Comparison of ENCODE assay signal across 8 mouse cellular contexts in the genomic region with DNA sequence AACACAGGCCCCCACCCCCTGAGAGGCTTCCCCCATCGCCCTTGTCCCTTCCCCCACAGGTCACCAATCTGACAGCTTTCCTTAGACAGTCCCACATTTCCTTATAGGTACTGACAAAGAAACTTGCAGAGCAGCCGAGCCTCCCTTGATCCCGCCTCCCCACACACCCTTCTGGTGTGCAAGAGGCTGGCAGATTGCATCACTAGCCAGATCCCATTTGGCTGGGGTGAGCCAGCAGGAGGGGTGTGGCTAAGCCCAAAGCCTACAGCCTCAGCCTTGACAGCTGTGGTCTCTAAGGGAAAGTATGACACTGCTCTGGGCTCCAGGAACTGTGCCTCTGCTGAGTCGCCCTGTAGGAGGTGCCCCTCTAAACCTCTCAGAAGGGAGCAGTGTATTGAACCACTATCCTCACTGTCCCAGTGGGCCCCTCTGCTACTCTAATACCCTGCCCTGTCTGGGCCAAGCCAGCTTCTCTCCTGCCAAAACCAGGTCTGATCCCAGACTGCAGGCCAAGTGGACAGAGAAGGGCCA. TPM values are rescaled to one million over a fixed set of nuclear protein-coding genes. Genes with fewer than 3 reads are reported as not detected.
DNase-seq lines count a peak whose midpoint lies in the region; ATAC-seq and TF ChIP-seq lines count a peak whose summit lies in the region.

No protein-coding gene starts in this region.

- H3K4me1 ChIP-seq in kidney, embryonic 14.5 days (ENCODE audit: control insufficient read depth, insufficient read depth, low read length), result peaks cover 46% of the 10 kb centered on the region
- H3K4me1 ChIP-seq in limb, embryonic 14.5 days (ENCODE audit: control insufficient read depth, insufficient read depth, low read length), result peaks cover 20% of the 10 kb centered on the region
- peaks cover 23% of the 10 kb centered on the region for H3K4me1 ChIP-seq in midbrain, embryonic 16.5 days (ENCODE audit: control insufficient read depth, insufficient read depth, low read length)
- peaks cover 51% of the 10 kb centered on the region for H3K4me1 ChIP-seq in stomach, embryonic 15.5 days

- no peaks in the 10 kb centered on the region for H3K9me3 ChIP-seq in kidney, embryonic 14.5 days (ENCODE audit: control insufficient read depth, low read length)
- no peaks in the 10 kb centered on the region for H3K9me3 ChIP-seq in limb, embryonic 14.5 days (ENCODE audit: control insufficient read depth, low read length)
- H3K9me3 ChIP-seq in midbrain, embryonic 16.5 days (replicated peaks; ENCODE audit: control insufficient read depth, low read length, poor library complexity, severe bottlenecking), result no peaks in the 10 kb centered on the region
- no peaks in the 10 kb centered on the region for H3K9me3 ChIP-seq in stomach, embryonic 15.5 days

- H3K27me3 ChIP-seq in kidney, embryonic 14.5 days (ENCODE audit: control insufficient read depth, insufficient read depth, low read length), result no peaks in the 10 kb centered on the region
- H3K27me3 ChIP-seq in limb, embryonic 14.5 days (ENCODE audit: control insufficient read depth, insufficient read depth, low read length), result no peaks in the 10 kb centered on the region
- H3K27me3 ChIP-seq in midbrain, embryonic 16.5 days (ENCODE audit: control insufficient read depth, insufficient read depth, low read depth, low read length), result no peaks in the 10 kb centered on the region
- H3K27me3 ChIP-seq in stomach, embryonic 15.5 days (replicated peaks), result no peaks in the 10 kb centered on the region

- H3K9ac ChIP-seq in kidney, embryonic 14.5 days (ENCODE audit: low read depth, low read length), result peak overlapping the region; percentile 48
- H3K9ac ChIP-seq in limb, embryonic 14.5 days (ENCODE audit: low read depth, low read length, severe bottlenecking), result no peak overlapping the region
- peak overlapping the region; percentile 40; the same call in 1 of the 2 replicates for H3K9ac ChIP-seq in midbrain, embryonic 16.5 days (ENCODE audit: low read depth, low read length)
- H3K9ac ChIP-seq in stomach, embryonic 15.5 days, result no peak overlapping the region

- H3K27ac ChIP-seq in kidney, embryonic 14.5 days (ENCODE audit: low read depth, low read length), result peak overlapping the region; percentile 96
- H3K27ac ChIP-seq in limb, embryonic 14.5 days (replicated peaks; ENCODE audit: low read depth, low read length), result peak overlapping the region; percentile 59
- peak overlapping the region; percentile 57 for H3K27ac ChIP-seq in midbrain, embryonic 16.5 days (ENCODE audit: low read length)
- H3K27ac ChIP-seq in stomach, embryonic 15.5 days, result peak overlapping the region; percentile 96

- peak; percentile 99 for DNase-seq in 416B (ENCODE audit: low read depth)
- peak; percentile 35 to 47 for DNase-seq in adrenal gland, postnatal 4 days (ENCODE audit: low spot score in 2 of 2)
- peak; percentile 80 to 82 for DNase-seq in heart, adult 9 months (ENCODE audit: low spot score in 2 of 2)
- DNase-seq in limb, embryonic 14.5 days (ENCODE audit: low spot score), result peak; percentile 81

- peak overlapping the region; percentile 35 for H3K4me2 ChIP-seq in kidney, embryonic 14.5 days (replicated peaks; ENCODE audit: low read depth, low read length)
- no peak overlapping the region; the same call in 1 of the 2 replicates for H3K4me2 ChIP-seq in limb, embryonic 14.5 days (replicated peaks; ENCODE audit: low read depth, low read length, severe bottlenecking)
- H3K4me2 ChIP-seq in midbrain, embryonic 16.5 days (ENCODE audit: low read length), result peak overlapping the region; percentile 26
- peak overlapping the region; percentile 49 for H3K4me2 ChIP-seq in stomach, embryonic 15.5 days

- TF ChIP-seq POLR2A in limb, embryonic 14.5 days (IDR thresholded peaks at IDR 0.05; ENCODE audit: borderline replicate concordance, extremely low read depth, insufficient read depth, insufficient read length), result no peak

- WGBS in kidney, embryonic 14.5 days, result 2% methylated on average over 4 of the region's 4 CpGs
- WGBS in limb, embryonic 14.5 days, result 10% methylated on average over 4 of the region's 4 CpGs
- WGBS in midbrain, embryonic 16.5 days, result 3% methylated on average over 4 of the region's 4 CpGs
- WGBS in stomach, embryonic 15.5 days, result 9% methylated on average over 4 of the region's 4 CpGs

- peak; percentile 79 for ATAC-seq in erythroblast, adult 5-6 weeks (replicated peaks; ENCODE audit: low FRiP score, poor library complexity, severe bottlenecking)
- ATAC-seq in kidney, embryonic 14.5 days (ENCODE audit: low FRiP score, low TSS enrichment), result peak; percentile 84
- peak; percentile 84 for ATAC-seq in limb, embryonic 14.5 days (ENCODE audit: low FRiP score, low read depth)
- ATAC-seq in midbrain, embryonic 16.5 days, result peak; percentile 72
- ATAC-seq in stomach, embryonic 15.5 days (ENCODE audit: insufficient read depth, low FRiP score, low read depth), result peak; percentile 92

- peak overlapping the region; percentile 16; the same call in 1 of the 2 replicates for H3K4me3 ChIP-seq in kidney, embryonic 14.5 days (ENCODE audit: low read length)
- H3K4me3 ChIP-seq in limb, embryonic 14.5 days (replicated peaks; ENCODE audit: low read length), result no peak overlapping the region
- no peak overlapping the region for H3K4me3 ChIP-seq in midbrain, embryonic 16.5 days (ENCODE audit: low read depth, low read length)
- 0 out of 2 replicates have a peak overlapping the region, but pooled peaks have one; percentile 9 for H3K4me3 ChIP-seq in stomach, embryonic 15.5 days (replicated peaks)

- H3K36me3 ChIP-seq in kidney, embryonic 14.5 days (ENCODE audit: control insufficient read depth, insufficient read depth, low read length), result peaks cover 6% of the 10 kb centered on the region; the same call in 1 of the 2 replicates
- H3K36me3 ChIP-seq in limb, embryonic 14.5 days (ENCODE audit: control insufficient read depth, insufficient read depth, low read length), result peaks cover 12% of the 10 kb centered on the region; the same call in 1 of the 2 replicates
- no peaks in the 10 kb centered on the region for H3K36me3 ChIP-seq in midbrain, embryonic 16.5 days (ENCODE audit: control insufficient read depth, insufficient read depth, low read length)
- H3K36me3 ChIP-seq in stomach, embryonic 15.5 days, result no peaks in the 10 kb centered on the region

RNA-seq across cellular contexts. Expression of gene Slc7a5, which starts 9.0 kb away (rescaled TPM):
- total RNA-seq in adrenal gland, postnatal 4 days (2021), result 10 to 100 TPM; 56.2 to 59.0 TPM
- 137 and 171 TPM in 2 replicates for total RNA-seq in erythroblast, adult 5-6 weeks (2015; ENCODE audit: low replicate concordance)
- 151 and 182 TPM in 2 replicates for total RNA-seq in erythroblast, adult 5-6 weeks (2017; ENCODE audit: low replicate concordance)
- polyA plus RNA-seq in kidney, embryonic 14.5 days (2014; fragmentation: Nextera tagmentation; extraction: Ambion mirVana), result 16.8 and 25.9 TPM in 2 replicates
- 34.6 and 43.9 TPM in 2 replicates for polyA plus RNA-seq in limb, embryonic 14.5 days (2012; rRNA removed)
- 27.1 and 27.8 TPM in 2 replicates for polyA plus RNA-seq in limb, embryonic 14.5 days (2014; fragmentation: Nextera tagmentation; extraction: Ambion mirVana)
- 48.9 and 50.8 TPM in 2 replicates for polyA plus RNA-seq in midbrain, embryonic 16.5 days (2015; fragmentation: Nextera tagmentation; extraction: Ambion mirVana)
- polyA plus RNA-seq in stomach, embryonic 15.5 days (2015; fragmentation: Nextera tagmentation; extraction: Ambion mirVana), result 22.7 and 26.6 TPM in 2 replicates

RNA-seq across cellular contexts. Expression of gene Car5a, which starts 46.2 kb away (rescaled TPM):
- under 1 TPM in 1 of 2 experiments, not detected in 1; 0.76 TPM for total RNA-seq in adrenal gland, postnatal 4 days (2021)
- total RNA-seq in erythroblast, adult 5-6 weeks (2015; ENCODE audit: low replicate concordance), result not detected in 2 replicates
- not detected in 2 replicates for total RNA-seq in erythroblast, adult 5-6 weeks (2017; ENCODE audit: low replicate concordance)
- polyA plus RNA-seq in kidney, embryonic 14.5 days (2014; fragmentation: Nextera tagmentation; extraction: Ambion mirVana), result not detected in 2 replicates
- not detected in 2 replicates for polyA plus RNA-seq in limb, embryonic 14.5 days (2012; rRNA removed)
- 0.26 TPM in 1 of 2 replicates, not detected in the other for polyA plus RNA-seq in limb, embryonic 14.5 days (2014; fragmentation: Nextera tagmentation; extraction: Ambion mirVana)
- polyA plus RNA-seq in midbrain, embryonic 16.5 days (2015; fragmentation: Nextera tagmentation; extraction: Ambion mirVana), result 0.55 and 0.60 TPM in 2 replicates
- 0.21 and 0.22 TPM in 2 replicates for polyA plus RNA-seq in stomach, embryonic 15.5 days (2015; fragmentation: Nextera tagmentation; extraction: Ambion mirVana)

RNA-seq across cellular contexts. Expression of gene Banp, which starts 51.1 kb away (rescaled TPM):
- total RNA-seq in adrenal gland, postnatal 4 days (2021), result 10 to 100 TPM; 14.0 to 15.7 TPM
- 6.1 and 25.0 TPM in 2 replicates for total RNA-seq in erythroblast, adult 5-6 weeks (2015; ENCODE audit: low replicate concordance)
- 20.4 and 45.8 TPM in 2 replicates for total RNA-seq in erythroblast, adult 5-6 weeks (2017; ENCODE audit: low replicate concordance)
- 39.2 and 39.5 TPM in 2 replicates for polyA plus RNA-seq in kidney, embryonic 14.5 days (2014; fragmentation: Nextera tagmentation; extraction: Ambion mirVana)
- polyA plus RNA-seq in limb, embryonic 14.5 days (2012; rRNA removed), result 97.7 and 127 TPM in 2 replicates
- 33.2 and 39.3 TPM in 2 replicates for polyA plus RNA-seq in limb, embryonic 14.5 days (2014; fragmentation: Nextera tagmentation; extraction: Ambion mirVana)
- polyA plus RNA-seq in midbrain, embryonic 16.5 days (2015; fragmentation: Nextera tagmentation; extraction: Ambion mirVana), result 54.7 and 55.7 TPM in 2 replicates
- 35.6 and 36.3 TPM in 2 replicates for polyA plus RNA-seq in stomach, embryonic 15.5 days (2015; fragmentation: Nextera tagmentation; extraction: Ambion mirVana)

Comparison
In these comparisons a context has a peak if more than half of its experiments do, and no peak if none do; other contexts are left out.
1. DNase-seq: peak in every context shown above with its lines; median percentile 99 in 416B; 81 in heart, adult 9 months; 81 in limb, embryonic 14.5 days; 41 in adrenal gland, postnatal 4 days.
2. H3K4me3 ChIP-seq: peak in kidney, embryonic 14.5 days (single experiment) and stomach, embryonic 15.5 days (single experiment); none in limb, embryonic 14.5 days (single experiment) and midbrain, embryonic 16.5 days (single experiment).
3. H3K9ac ChIP-seq: peak in kidney, embryonic 14.5 days (single experiment) and midbrain, embryonic 16.5 days (single experiment); none in limb, embryonic 14.5 days (single experiment) and stomach, embryonic 15.5 days (single experiment).
4. Peak in every context shown above with its lines, with median percentiles within 50 percentile points of each other: ATAC-seq and H3K27ac ChIP-seq.